Mouse (Mus musculus) heart, postnatal 4 days (tissue): ENCODE data around the gene Ntn5. TPM values are rescaled to one million over a fixed set of nuclear protein-coding genes. Genes with fewer than 3 reads are reported as not detected.

ENCODE experiments used
- DNase-seq: peaks from one replicate; pipeline ENCODE4 v3.0.0; 2021
- total RNA-seq, 2 experiments: library from RNA; stranded (reverse); gene quantifications; 2 replicates each; pipeline ENCODE4 v1.2.3; 2021

Gene Ntn5
- total RNA-seq, 2 experiments from 2014 or later: not detected

GRCm38 (mm10) chr7:45699523-45700141 is 15.8 kb downstream of the Ntn5 start, which contains the start of gene Car11:
TSS of gene Car11 (plus strand) at chr7:45699843.
- DNase-seq: peak; percentile 33

GRCm38 (mm10) chr7:45700301-45701015 is 16.6 kb downstream of the Ntn5 start:
- peak; percentile 79 for DNase-seq

GRCm38 (mm10) chr7:45701072-45701471 is 17.2 kb downstream of the Ntn5 start:
- peak; percentile 57 for DNase-seq

GRCm38 (mm10) chr7:45701607-45702006 is 17.8 kb downstream of the Ntn5 start:
- no peak for DNase-seq

GRCm38 (mm10) chr7:45702316-45702715 is 18.5 kb downstream of the Ntn5 start:
- DNase-seq: no peak

- no peak for DNase-seq
Observed at GRCm38 (mm10) chr7:45702809-45703520, 19.1 kb downstream of the Ntn5 start.

- no peak for DNase-seq
Observed at GRCm38 (mm10) chr7:45703521-45704033, 19.8 kb downstream of the Ntn5 start.

- peak; percentile 67 for DNase-seq
Observed at GRCm38 (mm10) chr7:45704046-45704559, 20.3 kb downstream of the Ntn5 start.

GRCm38 (mm10) chr7:45704730-45705442 is 21.1 kb downstream of the Ntn5 start, which contains the start of gene Dbp:
TSS of gene Dbp (plus strand) at chr7:45705088.
- DNase-seq: peak; percentile 99

GRCm38 (mm10) chr7:45705443-45705864 is 21.6 kb downstream of the Ntn5 start:
- DNase-seq: peak; percentile 47

GRCm38 (mm10) chr7:45705873-45706281 is 22.1 kb downstream of the Ntn5 start:
- peak; percentile 84 for DNase-seq

GRCm38 (mm10) chr7:45706721-45707241 is 23.0 kb downstream of the Ntn5 start:
- peak; percentile 93 for DNase-seq

- peak; percentile 97 for DNase-seq
Observed at GRCm38 (mm10) chr7:45707375-45707967, 23.6 kb downstream of the Ntn5 start.

GRCm38 (mm10) chr7:45708221-45708761 is 24.5 kb downstream of the Ntn5 start:
- DNase-seq: peak; percentile 40

- peak; percentile 17 for DNase-seq
Observed at GRCm38 (mm10) chr7:45709036-45709435, 25.2 kb downstream of the Ntn5 start.

- no peak for DNase-seq
Observed at GRCm38 (mm10) chr7:45709677-45710355, 26.0 kb downstream of the Ntn5 start.

- no peak for DNase-seq
Observed at GRCm38 (mm10) chr7:45710477-45711191, 26.8 kb downstream of the Ntn5 start.

GRCm38 (mm10) chr7:45711316-45712021 is 27.6 kb downstream of the Ntn5 start:
- no peak for DNase-seq
